Mouse (Mus musculus): ENCODE measurements around the gene BC048671.

The BC048671 gene

GRCm38 (mm10) chr6:90300919-90301318 lies at the start of gene BC048671:
Gene BC048671 (plus strand): TSS chr6:90301219.
- no peak for DNase-seq (ENCODE audit: extremely low read depth, low read depth, low spot score)

GRCm38 (mm10) chr6:90288265-90288664 lies 12.8 kb upstream of the BC048671 start:
- DNase-seq (ENCODE audit: extremely low read depth, low read depth, low spot score): no peak

GRCm38 (mm10) chr6:90306315-90306975 lies 5.4 kb downstream of the BC048671 start:
- DNase-seq (ENCODE audit: extremely low read depth, low read depth, low spot score): no peak

- DNase-seq (ENCODE audit: extremely low read depth, low read depth, low spot score): no peak
These were observed 8.1 kb downstream of the BC048671 start for GRCm38 (mm10) chr6:90308839-90309778.

- DNase-seq (ENCODE audit: extremely low read depth, low read depth, low spot score): no peak
These were observed 14.9 kb downstream of the BC048671 start for GRCm38 (mm10) chr6:90315961-90316360.

GRCm38 (mm10) chr6:90317510-90318258 lies 16.7 kb downstream of the BC048671 start:
- DNase-seq (ENCODE audit: extremely low read depth, low read depth, low spot score): no peak

- no peak for DNase-seq (ENCODE audit: extremely low read depth, low read depth, low spot score)
These were observed 18.0 kb downstream of the BC048671 start for GRCm38 (mm10) chr6:90319019-90319418.

DNA sequence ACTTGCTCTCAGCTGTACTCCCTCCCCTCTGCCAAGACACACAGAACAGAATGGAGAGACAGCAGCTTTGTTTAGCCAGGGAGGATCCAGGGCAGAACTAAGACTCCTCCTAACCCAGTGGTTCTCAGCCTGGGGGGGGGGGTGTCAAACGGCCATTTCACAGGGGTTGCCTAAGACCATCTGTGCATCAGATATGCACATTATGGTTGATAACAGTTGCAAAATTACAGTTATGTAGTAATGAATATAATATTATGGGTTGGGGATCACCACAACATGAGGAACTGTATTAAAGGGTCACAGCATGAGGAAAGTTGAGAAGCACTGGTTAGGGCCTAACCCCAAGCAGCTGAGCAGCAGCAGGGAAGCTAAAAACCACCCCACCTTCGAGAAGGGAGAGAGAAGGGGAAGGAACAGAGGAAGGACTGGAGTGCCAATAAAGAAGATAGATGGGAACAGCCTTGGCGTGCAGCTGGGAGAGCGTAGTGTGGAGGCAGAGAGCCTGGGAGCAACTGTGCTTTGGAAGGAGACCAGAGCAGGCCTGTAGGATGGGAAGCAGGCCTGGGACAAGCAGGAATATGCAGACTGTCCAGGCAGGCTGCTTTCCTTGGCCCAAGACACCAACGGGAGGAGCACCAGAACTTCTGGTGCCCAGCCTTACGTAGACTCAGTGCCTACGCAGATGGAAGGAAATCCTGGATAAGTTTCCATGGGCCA lies 18.6 kb downstream of the BC048671 start:
- DNase-seq (ENCODE audit: extremely low read depth, low read depth, low spot score): peak; percentile 74

- no peak for DNase-seq (ENCODE audit: extremely low read depth, low read depth, low spot score)
These were observed 19.4 kb downstream of the BC048671 start for GRCm38 (mm10) chr6:90320429-90320828.

DNA sequence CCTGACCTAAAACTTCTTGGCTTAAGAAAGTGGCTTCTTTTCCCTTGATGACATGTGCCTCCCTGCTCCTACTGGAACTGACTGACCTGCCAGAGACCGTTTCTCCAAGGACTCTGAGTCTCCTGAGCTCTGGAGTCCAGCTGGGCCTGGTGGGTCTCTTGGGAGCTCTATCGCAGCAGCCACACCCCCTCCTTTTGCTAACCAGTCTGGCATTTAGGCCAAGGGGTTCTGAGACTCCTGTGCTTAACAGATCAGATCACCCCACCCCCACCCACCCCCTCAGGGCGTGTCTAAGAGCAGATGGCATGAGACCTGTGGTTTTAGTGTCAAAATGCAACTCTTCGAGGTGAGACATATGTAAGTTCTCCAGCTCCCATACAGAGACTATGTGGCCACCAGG lies 20.8 kb downstream of the BC048671 start:
- no peak for DNase-seq (ENCODE audit: extremely low read depth, low read depth, low spot score)

- DNase-seq (ENCODE audit: extremely low read depth, low read depth, low spot score): no peak
These were observed 23.0 kb downstream of the BC048671 start for GRCm38 (mm10) chr6:90324026-90324425.

DNA sequence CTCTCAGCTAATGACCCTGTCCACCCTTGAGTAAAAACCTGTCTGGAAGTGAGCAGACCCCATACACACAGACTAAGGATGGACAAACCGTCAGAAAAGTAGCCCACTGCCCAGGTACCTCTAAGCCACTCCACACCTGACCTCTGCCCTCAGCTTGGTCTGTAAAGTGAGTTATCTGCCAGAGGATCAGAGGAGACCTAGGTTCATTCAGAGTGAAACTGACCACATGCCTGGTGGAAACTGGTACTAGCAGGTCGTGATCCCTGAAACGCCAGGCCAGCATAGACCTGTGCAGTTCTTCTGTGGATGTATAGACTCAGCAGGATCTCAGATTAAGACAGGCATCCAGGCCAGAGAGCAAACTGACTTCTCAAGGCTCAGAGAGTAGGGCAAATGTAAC lies 23.4 kb downstream of the BC048671 start:
- no peak for DNase-seq (ENCODE audit: extremely low read depth, low read depth, low spot score)

GRCm38 (mm10) chr6:90324991-90325390 lies 24.0 kb downstream of the BC048671 start, which contains the start of gene Chst13:
Gene Chst13 (minus strand): TSS chr6:90325185.
- DNase-seq (ENCODE audit: extremely low read depth, low read depth, low spot score): no peak

DNA sequence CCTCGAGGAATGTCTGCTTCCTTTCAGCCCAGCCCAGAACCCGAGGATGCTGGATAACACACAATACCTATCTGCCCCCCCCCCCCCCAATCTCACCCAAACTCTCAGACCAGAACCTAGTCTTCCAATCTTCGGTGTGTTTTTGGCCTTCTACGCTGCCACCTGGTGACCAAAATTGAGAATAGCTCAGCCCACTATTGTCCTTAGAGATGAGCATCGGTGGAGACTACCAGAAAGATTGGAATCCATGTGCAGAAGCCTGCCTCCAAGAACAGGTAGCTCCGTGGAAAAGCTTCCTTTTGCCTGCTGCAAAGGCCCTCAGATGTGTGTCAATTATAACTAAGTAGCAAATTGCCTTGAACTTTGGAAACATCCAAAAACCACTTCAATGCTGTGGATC lies 26.7 kb downstream of the BC048671 start:
- no peak for DNase-seq (ENCODE audit: extremely low read depth, low read depth, low spot score)

DNA sequence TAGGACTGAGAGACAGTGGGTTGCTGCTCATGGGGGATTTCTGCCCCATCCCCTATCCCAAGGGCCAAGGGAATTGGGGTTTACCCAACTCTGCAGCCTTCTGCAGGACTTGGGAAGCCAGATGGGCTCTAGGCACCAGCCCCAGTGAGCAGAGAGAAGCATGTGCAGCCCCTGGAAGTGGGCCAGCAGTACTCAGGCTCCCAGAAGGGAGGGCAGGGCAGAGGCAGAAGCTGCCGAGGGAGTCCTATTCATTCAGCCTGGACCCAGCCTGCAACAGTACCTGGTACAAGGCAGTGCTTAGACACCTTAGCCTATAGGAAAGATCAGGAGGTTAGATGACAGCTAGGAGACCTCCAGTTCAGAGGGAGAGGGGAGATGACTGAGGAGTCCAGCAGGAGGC lies 28.9 kb downstream of the BC048671 start:
- no peak for DNase-seq (ENCODE audit: extremely low read depth, low read depth, low spot score)

DNA sequence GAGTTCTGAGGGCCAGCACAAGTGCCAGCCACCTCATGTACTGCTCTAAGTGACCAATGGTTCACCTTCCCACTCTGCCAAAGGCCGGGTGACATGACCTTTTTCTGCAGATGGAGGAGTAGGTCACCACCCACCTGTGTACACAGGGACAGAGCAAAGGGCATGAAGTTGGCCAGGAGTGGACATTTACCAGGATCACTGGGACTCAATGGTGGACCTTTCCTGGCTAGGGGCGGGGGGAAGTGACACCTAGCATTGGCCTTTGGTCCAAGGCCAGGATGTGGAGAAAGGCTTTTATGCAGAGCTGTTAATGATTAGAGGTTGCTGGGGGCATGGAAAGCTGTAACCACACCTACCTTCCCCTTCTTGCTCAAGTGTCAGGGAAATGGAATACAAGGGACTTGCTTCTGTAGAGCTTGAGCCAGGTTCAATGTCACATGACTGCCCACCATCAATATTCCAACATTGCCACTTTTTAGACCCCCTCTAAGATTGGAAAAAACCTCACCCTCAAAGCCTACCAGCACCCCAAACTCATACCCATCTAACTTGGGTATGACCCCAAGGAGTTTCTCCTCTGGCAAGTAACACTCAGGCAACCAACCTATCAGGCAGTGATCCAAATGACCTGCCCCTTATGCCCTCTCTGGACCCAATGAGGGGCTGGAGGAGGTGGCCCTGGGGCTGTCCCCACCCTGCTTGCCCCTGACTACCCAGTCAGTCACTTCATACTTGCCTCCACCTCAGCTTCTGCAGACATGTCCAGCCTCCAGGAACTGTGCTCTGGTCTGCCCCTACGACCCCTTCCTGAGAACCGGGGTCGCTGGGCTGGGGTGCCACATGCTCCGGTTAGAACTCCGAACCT lies 31.8 kb downstream of the BC048671 start, which contains the start of gene Uroc1:
Gene Uroc1 (plus strand): TSS at position 724 of the 865 bp plus-strand sequence.
- DNase-seq (ENCODE audit: extremely low read depth, low read depth, low spot score): no peak

DNA sequence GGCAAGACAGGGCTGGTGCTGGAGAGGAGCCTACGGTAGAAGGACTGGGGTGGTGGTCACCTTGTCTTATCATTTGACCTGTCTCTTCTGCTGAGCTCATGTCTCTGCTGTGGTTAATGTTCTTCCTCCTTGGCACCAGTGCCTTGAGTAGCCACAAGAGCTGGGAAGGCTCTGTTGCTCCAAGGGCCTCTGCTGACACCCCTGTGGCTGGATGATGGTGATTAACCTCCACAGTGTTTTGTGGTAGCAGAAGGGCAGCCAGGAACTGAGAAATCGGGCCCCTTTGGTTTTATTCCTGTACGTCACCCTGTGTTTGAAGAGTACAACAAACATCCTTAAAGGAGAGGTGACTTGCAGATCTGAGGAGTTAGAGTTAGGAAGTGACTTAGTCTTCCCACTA lies 33.2 kb downstream of the BC048671 start:
- no peak for DNase-seq (ENCODE audit: extremely low read depth, low read depth, low spot score)

- DNase-seq (ENCODE audit: extremely low read depth, low read depth, low spot score): no peak
These were observed 41.3 kb downstream of the BC048671 start for GRCm38 (mm10) chr6:90342343-90342742.

- no peak for DNase-seq (ENCODE audit: extremely low read depth, low read depth, low spot score)
These were observed 46.2 kb downstream of the BC048671 start for GRCm38 (mm10) chr6:90347183-90347582.

- DNase-seq (ENCODE audit: extremely low read depth, low read depth, low spot score): no peak
These were observed 47.5 kb downstream of the BC048671 start for GRCm38 (mm10) chr6:90348500-90348899.

Measured in fat pad, adult 2 months (tissue).